Mouse (Mus musculus) adrenal gland, postnatal 4 days (tissue): ENCODE data around the gene Smoc1. TPM values are rescaled to one million over a fixed set of nuclear protein-coding genes. Genes with fewer than 3 reads are reported as not detected.

ENCODE experiments used
- DNase-seq, 2 experiments: peaks; one replicate each; pipeline ENCODE4 v3.0.0; 2021 to 2022; ENCODE audit warnings: low spot score in 2 of 2, mixed read lengths in 2 of 2
- total RNA-seq, 2 experiments: library from RNA; stranded (reverse); gene quantifications; 2 replicates each; pipeline ENCODE4 v1.2.3; 2021

Gene Smoc1
- total RNA-seq, 2 experiments from 2014 or later, result 86.0 to 89.7 TPM

DNA sequence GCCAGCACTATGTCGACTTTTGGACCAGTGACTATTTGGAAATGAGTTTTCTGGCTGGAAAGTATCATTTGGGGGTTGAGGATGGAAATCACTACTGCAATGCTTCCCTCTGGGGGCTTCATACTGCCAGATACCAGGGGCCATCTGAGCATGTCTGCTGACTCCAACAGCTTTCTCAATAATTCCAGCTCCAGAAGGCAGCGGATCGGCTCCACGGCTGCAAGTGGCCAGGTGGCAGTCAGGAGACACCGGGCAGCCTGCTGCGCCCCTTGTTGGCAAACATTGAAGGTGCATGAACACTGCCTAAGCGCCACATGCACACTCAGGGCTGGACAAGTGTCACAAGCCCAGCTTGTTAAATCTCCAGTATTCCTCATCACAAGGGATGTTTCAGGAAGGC, 2.2 kb upstream of the Smoc1 start:
- DNase-seq, result no peak

GRCm38 (mm10) chr12:81024993-81025392, 1.6 kb upstream of the Smoc1 start:
- DNase-seq, result no peak

- DNase-seq, result no peak
Measured at GRCm38 (mm10) chr12:81026995-81027942, 661 bp downstream of the Smoc1 start.

DNA sequence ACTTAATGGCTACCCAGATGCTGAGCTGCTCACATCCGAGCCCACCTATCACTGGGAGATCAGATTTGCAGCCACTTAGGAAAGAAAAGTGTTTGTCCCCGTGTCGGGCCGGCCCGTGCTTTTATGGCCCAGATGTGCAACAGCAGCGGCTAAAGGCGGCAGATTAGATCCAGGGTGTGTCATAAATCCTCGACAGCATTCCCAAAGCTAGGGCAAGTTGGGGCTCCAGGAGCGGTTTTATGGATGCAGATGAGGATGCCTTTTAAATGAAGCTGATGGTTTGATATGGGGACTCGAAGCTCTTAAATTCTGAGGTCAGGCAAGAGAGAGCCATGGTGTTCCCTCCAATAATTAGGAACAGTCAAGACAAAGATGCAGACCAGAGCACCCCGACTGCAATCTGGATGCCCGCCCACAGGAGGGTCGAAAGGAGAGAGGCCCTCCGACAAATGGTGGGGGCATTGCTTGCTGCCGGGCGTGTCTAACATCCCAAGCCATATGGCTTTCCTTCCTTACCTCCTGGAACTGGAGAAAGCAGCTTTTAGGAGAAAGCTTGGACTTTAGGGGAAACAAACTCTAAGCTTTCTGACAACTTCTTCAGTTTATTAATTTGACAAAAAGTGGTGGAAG, 1.8 kb downstream of the Smoc1 start:
- DNase-seq, result no peak

DNA sequence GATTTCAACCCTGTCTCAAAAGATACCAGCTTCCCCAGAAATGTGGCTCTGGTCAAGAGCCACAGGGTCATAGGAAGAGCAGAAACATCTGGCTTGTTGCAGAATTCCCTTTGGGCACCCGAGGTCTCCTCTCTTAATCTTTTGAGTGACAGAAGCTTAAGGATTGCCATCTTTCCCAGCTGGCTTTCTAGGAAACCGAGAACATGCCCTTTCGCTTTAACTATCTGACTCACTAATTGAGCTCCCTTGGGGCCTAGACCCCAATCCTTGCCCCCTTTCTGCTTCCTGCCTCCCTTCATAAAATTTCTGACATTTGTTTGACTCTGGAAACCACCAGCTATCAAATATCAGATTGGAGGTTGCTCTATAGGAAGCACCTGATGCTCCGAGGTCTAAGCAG, 3.1 kb downstream of the Smoc1 start:
- no peak for DNase-seq

- no peak for DNase-seq
Measured at GRCm38 (mm10) chr12:81031579-81031978, 5.0 kb downstream of the Smoc1 start.

DNA sequence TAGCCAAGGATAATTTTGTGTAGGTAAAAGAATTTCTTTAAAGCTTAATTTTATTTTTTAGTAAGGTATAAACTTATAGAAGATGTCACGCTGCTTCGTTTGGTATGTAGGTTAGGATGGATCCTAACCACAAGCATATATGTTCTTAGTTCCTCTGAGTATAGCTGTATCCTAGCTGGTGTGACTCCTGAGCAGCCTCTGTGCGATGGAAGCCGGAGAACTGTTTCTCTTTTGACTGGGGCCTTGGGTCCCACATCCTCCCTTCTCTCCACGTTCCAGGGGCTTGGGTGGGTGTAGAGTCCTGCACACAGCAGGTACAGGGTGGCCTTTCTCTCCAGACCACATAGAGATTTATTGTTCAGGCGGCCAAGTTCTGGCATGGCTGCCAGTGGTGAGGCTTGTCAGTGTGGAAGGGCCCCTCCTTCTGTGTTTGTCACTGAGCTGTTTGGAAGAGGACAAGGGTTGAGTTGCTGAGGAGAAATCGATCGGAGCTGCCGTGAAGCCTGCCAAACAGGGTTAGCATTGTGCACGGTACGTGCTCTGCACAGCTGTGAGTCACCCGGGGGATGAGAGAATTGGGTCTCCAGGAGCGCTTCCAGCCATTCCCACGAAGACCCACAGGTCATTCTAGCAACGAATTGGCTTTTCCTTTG, 6.9 kb downstream of the Smoc1 start:
- no peak for DNase-seq

GRCm38 (mm10) chr12:81034042-81034417, 7.4 kb downstream of the Smoc1 start:
- no peak for DNase-seq

DNA sequence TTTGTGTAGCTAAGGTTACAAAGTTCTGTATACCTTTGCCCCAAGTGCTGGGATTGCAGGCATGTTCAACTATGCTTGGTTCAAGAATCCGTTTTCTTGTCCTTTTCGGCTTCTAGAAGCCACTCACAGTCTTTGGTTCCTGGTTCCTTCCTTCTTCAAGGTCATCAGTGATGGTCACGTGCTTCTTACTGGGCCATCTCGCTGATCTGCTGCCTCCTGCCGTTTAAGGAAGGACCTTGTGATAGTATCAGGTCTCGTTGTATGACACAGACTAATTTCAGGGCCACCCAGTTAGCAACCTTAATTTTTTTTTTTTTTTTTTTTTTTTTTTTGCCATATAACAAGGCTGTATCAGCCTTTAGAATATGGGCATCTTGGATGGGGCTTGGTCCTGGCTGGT, 9.2 kb downstream of the Smoc1 start:
- DNase-seq, result no peak

DNA sequence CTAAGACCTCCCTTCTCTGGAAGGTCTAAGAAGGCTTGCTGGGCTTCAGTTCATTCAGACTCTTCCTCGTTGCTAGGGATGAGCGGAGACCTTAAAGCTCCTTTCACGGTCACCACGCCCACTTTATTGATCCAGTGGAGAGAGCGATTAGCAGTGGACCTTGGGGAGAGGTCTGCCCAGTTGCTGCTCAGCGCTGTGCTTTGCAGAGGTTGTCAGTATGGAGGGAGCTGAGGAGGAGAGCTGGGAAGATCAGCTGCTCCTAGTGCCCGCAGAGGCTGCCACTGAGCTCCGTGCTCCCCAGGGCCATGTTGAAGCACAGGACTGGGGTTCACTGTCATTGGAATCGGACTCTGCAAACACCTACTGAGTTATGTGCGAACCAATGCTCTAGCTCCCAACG, 17.0 kb downstream of the Smoc1 start:
- no peak for DNase-seq

DNA sequence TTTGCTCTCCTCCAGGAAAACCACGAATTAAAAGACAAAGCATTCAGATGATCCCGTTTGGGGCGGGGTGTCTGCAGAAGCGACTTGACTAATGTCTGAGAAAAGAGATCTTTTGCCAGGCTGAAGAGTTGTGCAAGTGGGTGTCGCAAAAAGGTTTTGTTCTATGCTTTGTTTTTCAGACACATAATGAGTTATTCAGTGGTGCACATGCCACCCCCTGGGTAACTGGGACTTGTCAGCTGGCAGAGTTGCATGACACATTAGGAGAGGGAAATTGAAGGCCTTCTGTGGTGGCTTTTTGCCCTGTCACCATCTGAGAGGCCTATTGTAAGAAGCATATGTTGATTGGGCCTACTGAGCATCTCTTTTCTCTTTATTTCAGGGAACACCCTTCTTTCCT, 20.3 kb downstream of the Smoc1 start:
- DNase-seq, result no peak

DNA sequence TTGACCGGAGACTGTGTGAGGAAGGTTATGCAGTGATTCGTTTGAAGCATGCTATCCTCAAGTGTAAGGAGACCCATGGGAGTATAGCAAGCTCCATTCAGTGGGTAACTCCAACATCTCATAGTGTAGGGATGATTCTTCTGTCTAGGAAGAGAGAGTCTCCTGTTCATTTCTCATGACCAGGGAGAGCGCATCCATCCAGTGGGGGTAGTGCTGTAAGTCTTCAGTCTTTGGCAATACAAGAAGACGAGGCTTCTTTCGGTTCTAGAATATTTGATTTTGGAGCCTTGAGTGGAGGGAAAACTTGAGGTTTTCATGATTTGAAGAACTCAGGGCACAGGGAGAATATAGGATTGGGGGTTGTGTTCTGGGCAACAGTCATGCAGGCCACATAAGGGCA, 23.1 kb downstream of the Smoc1 start:
- DNase-seq, result no peak

GRCm38 (mm10) chr12:81055000-81055705, 28.5 kb downstream of the Smoc1 start:
- DNase-seq, result no peak

- DNase-seq, result no peak
Measured at GRCm38 (mm10) chr12:81055811-81056210, 29.2 kb downstream of the Smoc1 start.

GRCm38 (mm10) chr12:81057619-81058018, 31.0 kb downstream of the Smoc1 start:
- DNase-seq, result no peak

DNA sequence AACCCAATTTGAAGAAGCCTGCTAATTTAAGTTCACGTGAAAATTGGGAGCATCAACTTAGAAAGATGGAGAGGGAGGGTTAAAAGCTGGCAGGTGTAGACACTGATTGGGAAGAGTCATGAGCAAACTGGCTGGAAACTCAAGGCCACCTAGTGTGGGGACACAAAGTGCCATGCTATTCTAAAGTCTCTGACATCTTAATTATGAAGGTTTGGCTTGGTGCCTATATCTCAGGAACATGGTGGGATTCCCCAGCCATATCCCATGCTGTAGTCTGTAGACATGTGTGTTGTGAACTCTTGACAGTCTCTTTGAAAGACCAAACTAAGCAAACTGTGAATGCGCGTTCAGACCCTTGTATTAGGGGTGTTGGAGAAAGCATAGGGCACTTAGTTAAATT, 32.0 kb downstream of the Smoc1 start:
- no peak for DNase-seq

DNA sequence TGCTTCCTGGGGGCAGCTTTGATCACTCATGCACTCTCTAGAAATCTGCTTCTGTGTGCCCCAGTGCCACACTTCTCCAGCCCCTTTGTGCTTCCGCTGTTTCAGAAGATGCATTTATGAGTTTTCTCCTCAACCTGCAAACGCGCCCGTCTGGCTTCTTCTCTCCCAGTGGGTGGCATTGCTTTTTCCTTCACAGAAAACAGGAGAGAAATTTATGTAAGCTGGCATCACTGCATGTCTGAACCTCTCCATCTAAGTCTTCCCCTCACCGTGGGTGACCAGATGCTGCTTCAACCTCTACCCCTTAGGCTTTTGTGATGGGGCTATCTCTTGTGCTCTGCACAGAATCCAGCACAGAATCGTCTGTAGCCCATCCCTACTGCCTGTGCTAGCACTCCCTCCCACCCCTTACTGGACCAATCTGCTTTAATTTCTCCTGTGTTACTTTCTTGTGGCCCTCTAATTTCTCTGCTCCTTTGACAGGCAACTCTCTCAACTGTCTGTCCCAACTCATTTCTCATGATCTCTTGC, 35.3 kb downstream of the Smoc1 start:
- no peak for DNase-seq

GRCm38 (mm10) chr12:81063336-81063955, 36.8 kb downstream of the Smoc1 start:
- no peak for DNase-seq

DNA sequence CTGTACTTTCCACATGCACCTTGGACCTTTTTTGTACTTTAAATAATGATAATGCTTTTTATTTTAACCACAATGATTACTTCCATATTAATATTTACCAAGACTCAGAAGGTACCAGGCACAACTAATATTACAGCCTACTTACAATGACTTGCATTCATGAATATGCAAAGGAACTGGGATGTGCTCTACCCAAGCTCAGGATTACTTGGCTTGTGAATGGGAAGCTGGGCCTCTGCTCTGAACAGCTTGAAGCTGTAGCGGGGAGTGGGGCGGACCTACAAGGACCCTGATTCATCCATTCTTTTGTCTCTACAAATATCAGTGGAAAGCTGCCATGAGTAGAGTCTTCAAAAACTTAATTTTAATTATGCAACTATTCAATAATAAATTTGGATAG, 47.5 kb downstream of the Smoc1 start:
- no peak for DNase-seq

DNA sequence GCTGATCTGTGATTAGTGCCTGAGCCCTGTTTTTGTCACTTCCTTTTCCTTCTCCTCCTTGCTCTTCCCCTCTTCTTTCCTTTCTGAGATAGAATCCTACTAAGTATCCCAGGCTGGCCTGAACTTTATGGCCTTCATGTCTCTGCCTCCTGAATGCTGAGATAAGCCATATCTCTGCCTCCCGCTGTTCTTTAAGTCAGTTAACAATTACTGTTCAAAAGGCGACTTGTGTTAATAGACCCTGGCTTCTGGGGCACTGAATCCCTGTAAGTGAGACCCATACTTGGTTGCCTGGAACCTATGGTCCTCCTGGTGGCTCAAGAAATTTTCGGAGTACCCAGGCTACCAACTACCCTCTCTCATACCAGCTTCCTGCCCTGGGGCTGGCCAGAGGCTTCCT, 48.3 kb downstream of the Smoc1 start:
- DNase-seq, result no peak
